Mouse (Mus musculus): Measurements from ENCODE around the gene Ren1. TPM values are rescaled to one million over a fixed set of nuclear protein-coding genes. Genes with fewer than 3 reads are reported as not detected.

Gene Ren1
- not detected for polyA plus RNA-seq (2017; shearing (Covaris generic))

DNA sequence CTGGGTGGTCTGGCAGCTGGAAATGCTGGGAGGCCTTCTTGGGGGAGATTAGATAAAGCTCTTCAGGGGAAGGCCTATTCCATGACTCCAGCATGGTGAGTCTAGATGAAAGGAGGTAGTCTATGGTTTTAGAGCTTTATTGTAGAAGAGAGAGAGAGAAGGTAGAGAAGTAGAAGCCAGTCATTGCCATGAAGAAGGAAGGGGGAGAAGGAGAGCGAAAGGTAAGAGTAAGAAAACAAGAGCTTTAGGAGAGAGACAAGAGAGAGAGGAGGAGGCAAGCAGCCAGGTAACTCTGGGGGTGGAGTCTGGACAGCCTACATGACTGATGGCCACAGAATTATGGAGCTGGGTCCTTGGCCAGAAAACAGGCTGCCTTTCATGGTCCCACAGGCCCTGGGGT lies at the start of gene Ren1:
Gene Ren1 (plus strand): TSS at position 301 of the 400 bp plus-strand sequence.

DNA sequence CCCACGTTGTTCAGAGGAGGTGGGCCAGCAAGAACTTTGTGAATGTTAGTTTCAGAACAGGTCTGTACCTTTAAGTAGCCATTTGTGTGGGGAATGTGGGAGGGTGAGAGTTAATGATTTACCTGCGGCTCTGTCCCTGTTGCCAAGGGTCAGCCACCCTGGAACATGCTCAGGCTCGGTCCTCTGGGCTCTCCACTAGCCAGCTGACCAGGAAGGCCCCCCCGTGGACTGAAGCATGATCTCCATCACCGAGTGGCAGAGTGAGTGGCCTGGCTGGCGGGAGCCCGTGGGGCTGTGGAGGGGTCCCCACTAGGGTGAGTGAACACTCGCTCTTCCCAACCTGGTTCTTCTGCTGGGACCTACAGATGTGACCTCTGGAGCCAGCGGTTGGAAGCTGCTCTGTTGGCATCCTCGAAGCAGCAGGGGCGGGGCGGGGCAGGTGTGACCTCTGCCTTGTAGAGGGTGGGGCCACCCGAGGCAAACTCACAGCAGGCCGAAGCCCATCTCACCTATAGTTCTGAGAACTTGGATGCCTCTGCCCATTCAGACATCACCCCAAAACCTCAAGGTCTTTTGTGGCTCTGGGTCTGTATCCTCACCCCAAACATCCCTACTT lies 40.5 kb upstream of the Ren1 start, which contains the start of gene Golt1a:
Gene Golt1a (plus strand): TSS at position 149 of the 616 bp plus-strand sequence.

DNA sequence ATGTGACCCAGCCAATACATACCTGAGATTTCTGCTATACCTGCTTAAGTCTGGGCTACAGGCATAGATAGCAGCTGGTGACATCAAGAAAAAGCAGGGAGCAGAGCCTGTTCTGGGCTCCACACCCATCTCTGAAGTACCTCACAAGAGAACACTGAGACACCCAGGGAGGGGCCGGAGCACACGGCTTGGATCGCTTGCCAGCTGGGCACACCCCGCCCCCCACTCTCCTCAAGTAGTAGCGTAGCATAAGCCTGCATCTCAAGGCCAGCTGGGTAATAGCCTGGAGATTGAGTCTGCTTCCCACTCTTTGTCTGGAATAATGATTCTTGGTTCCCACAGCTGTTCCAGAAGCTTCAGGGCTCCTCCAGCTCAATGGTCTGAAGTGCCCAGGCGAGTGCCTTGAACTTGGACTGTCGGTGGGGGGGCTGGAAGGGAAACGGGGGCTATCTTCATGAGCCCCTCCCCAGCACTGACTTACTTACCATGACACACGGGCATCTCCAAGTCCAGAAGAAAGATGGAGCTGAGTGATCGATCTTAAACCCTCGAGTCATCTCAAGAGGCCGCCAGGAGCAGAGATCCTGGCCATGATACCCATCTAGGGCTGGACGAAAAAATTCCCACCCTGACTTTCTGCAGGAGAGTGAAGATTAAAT lies 28.9 kb upstream of the Ren1 start, which contains the start of gene Kiss1:
Gene Kiss1 (plus strand): TSS at position 609 of the 659 bp plus-strand sequence.

DNA sequence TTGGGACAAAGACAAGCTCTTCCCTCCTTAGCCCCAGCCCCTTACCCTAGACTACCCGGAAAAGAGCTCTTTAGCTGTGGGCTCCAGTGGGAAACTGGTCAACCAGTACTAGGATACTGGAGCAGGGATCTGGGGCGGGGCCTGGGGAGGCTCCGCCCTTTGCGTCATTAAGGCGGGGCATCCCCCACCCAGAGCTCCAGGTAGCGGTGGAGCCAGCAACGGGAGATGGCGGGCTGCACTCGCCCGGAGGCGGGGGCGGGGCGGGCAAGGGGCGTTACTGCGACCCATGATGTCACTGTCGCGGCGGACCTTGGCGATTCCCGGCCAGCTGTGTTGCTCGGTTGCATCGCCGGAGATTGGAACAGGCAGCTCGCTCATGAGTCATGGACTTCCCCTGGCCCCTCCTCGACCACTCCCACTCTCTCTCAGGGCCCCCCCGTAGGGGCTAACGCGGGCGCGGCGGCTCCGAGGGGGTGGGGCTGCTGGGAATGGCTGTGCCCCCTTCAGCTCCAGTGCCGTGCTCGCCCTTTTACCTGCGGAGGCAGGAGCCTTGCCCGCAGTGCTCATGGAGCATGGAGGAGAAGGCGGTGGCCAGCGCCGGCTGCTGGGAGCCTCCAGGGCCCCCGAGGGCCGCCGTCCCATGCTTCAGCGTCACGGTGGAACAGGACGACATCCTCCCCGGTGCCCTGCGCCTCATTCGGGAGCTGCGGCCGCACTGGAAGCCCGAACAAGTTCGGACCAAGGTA lies 13.1 kb downstream of the Ren1 start, which contains the start of gene Etnk2:
Gene Etnk2 (plus strand): TSS at position 297 of the 746 bp plus-strand sequence.

Other genes starting within 250 kb of the Ren1 start
- gene Ppp1r15b, start 219.4 kb upstream of the Ren1 start, polyA plus RNA-seq (2017; shearing (Covaris generic)): 51.8 TPM
- gene Plekha6, start 186.3 kb upstream of the Ren1 start, polyA plus RNA-seq (2017; shearing (Covaris generic)): 0.93 TPM
- gene Golt1a, start 40.7 kb upstream of the Ren1 start, polyA plus RNA-seq (2017; shearing (Covaris generic)): not detected
- gene Kiss1, start 28.6 kb upstream of the Ren1 start, polyA plus RNA-seq (2017; shearing (Covaris generic)): not detected
- gene Etnk2, start 13.1 kb downstream of the Ren1 start, polyA plus RNA-seq (2017; shearing (Covaris generic)): 0.18 TPM
- not detected for gene Sox13, start 73.9 kb downstream of the Ren1 start, polyA plus RNA-seq (2017; shearing (Covaris generic))